Mouse (Mus musculus) left cerebral cortex, postnatal 25 days (tissue): ENCODE results near the gene Ube2m. TPM values are rescaled to one million over a fixed set of nuclear protein-coding genes. Genes with fewer than 3 reads are reported as not detected.

Source experiments
- DNase-seq, 2 experiments: peaks; one replicate each; pipeline ENCODE4 v3.0.0; 2022; ENCODE audit warnings: low spot score in 2 of 2, mixed read lengths in 1 of 2
- intact Hi-C: fragments of 180-260 bp; cut with DNase I; formaldehyde crosslinking; loops from one replicate; pipeline ENCODE4 v1.15.1; 2025
- total RNA-seq, 2 experiments: library from RNA; stranded (reverse); gene quantifications; 2 replicates each; pipeline ENCODE4 v1.2.3; 2021

Ube2m gene
- total RNA-seq, 2 experiments from 2014 or later: 219 to 237 TPM

DNA sequence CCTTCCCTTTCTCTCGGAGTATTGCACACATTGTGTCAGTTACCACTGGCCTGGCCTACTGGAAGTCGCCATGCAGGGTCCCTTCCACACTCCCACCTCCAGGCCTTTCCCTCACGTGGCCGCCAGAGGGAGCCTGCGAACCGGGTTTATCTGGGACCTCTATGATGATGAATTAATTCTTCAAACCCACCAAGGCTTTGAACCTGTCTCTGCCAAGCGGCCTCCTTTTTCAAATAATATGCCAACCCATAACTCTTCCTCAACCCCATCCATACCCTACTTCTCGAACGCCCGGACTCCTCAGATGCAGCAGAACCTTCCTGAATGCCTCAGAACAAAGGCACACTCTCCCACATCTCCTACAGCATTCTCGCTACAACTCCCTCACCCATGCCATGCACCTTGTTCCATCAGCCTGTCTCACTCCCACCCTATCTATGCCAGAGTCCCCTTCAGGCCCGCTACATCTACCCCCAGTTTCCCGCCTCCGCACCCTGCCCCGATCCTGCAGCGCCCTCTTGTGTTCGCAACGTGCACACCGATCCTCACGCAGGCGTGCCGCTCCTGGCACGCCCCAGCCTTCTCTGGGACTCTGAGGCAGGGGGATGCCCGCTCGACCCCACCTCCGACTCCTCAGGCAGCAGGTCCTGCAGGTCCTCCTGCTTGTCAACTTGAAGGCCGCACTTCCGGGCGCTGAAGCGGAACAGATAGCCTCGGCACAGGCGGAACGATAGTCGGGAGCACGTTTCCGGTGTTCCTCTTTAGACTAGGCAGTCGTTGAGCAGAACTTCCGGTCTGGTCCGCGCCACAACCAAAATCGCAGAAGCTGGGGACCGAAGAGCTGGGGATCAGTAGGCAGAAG, 28.7 kb downstream of the Ube2m start:
- intact Hi-C loops: loop anchor here (1.0 to 5.0 kb wide), 4 partner anchors 15 to 87 kb away; partner anchors contain the start of gene Rps5
- DNase-seq: peak; percentile 94 to 95

DNA sequence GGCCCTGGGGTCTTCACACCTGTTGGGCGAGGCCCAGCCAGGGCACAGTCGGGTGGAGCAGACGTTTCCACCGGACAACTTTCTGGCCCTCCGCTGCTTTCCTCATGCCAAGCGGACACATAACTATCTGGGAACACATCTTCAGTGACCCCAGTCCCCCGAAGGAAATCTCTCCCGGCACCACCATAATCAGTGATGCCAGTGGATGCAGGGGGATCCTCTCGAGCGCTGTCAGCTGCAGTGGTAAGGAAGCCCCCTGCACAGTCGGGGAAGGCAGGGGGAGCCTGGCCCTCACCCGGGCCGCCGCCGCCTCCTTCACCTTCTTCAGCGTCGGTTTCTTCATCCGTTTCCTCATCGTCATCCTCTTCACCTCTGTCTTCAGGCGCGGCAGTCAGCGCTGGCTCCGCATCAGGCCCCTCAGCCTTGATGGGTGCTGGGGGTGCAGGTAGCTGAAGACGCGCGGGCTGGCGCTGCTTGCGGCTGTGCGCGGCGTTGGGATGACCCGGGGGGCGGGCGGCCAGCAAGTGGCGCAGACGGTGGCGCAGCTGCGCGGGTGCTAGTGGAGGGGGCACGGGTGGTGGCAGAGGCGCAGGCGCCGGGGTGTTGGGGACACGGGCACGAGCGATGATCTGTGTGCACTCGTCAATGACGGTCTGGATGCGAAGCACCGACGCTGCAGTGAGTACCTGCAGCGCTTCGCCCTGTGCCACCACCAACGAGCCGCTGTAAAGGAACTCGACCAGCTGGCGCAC, 30.6 kb downstream of the Ube2m start:
- no peak for DNase-seq
- intact Hi-C loops: loop anchor here (2.0 to 5.0 kb wide), 3 partner anchors 17 to 85 kb away; partner anchors contain the start of gene Rps5

DNA sequence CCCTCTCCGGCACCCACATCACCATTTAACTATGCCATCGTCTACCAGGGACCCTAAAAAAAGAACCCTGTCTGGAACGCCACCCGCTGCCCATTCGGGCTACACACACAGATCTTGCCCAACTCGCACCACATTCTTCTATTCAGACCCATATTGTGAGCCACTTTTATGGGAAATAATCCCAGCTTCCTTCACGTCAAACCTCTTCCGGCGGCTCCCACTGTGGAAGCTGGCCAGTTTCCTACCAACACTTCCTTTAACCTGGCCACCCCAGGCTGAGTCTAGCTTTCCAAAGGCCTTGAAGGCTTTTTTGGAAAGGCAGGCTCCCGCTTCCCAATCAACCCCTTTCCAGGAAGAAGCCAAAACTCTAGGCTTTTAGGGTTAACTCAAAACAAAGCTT, 31.5 kb downstream of the Ube2m start:
- intact Hi-C loops: loop anchor here (5.0 kb wide), 1 partner anchor 84 kb away; the partner anchor contains the start of gene Rps5
- DNase-seq: no peak

DNA sequence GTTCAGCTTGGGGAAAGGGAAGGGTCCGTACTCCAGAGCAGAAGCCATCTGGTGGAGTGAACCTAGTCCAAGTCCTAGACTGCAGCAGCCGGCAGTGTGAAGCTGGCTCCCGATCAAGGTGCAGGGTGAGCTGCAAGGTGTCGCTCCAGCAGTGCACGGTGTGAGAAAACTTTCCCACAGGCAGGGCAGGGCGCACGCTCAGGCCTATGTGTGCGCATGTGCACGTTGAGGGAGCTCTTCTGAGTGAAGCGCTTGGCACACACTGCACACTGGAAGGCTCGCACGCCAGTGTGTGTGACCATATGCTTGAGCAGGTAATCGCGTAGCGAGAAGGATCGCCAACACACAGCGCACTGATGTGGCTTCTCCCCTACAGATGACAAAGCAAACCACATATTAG, 32.1 kb downstream of the Ube2m start:
- no peak for DNase-seq
- intact Hi-C loops: loop anchor here (5.0 kb wide), 1 partner anchor 84 kb away; the partner anchor contains the start of gene Rps5

DNA sequence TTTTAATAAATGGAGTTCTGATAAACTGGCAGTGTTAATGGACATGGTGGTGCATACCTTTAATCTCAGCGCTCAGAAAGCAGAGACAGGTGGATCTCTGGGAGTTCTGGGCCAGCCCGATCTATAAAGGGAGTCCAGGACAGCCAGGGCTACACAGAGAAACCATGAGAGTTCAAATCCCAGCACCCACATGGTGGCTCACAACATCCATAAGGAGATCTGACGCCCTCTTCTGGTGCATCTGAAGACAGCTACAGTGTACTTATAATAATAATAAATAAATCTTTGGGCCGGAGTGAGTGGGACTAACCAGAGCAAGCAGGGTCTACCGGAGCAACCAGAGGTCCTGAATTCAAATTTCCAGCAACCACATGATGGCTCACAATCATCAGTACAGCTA, 34.7 kb downstream of the Ube2m start:
- DNase-seq: no peak
- intact Hi-C loops: no loop called here

DNA sequence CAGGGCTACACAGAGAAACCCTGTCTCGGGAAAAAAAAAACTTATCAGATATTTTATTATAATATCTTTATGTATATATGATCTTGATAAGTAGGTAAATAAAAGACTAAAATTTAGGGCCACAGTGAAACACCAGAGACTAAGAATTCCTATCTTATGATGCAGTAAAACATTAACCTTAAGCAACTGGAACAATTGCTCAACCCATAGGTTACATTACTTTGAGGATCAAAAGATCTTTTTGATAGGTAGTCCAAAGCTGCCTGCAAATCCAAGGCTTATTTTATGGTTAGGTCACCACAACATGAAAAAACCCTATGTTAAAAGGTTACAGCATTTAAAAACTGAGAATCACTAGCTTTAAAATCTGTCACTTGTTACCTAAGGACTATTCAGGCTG, 36.5 kb downstream of the Ube2m start:
- no peak for DNase-seq
- intact Hi-C loops: no loop called here

DNA sequence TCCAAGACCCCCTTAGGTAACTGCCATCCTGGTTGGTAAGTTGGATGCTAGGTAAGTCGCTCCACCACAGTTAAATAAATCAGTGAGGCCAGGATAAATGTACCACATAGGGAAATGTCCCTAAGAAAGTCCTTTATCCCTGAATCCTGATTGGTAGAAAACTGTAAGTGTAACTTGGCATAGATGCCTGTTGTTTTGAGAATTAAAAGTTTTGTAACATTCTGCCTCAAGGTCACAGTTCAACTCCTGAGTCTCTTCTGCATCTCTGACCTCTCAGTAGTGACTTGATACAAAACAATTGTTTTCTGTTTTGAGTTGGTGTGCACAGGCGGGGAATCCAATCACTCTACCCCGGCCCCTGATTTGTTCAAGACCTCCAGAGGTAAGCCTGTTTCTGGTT, 39.2 kb downstream of the Ube2m start, which contains the start of gene Trim28:
Trim28 (plus strand) TSS at position 264 of the 400 bp plus-strand sequence.
- intact Hi-C loops: no loop called here
- no peak for DNase-seq

DNA sequence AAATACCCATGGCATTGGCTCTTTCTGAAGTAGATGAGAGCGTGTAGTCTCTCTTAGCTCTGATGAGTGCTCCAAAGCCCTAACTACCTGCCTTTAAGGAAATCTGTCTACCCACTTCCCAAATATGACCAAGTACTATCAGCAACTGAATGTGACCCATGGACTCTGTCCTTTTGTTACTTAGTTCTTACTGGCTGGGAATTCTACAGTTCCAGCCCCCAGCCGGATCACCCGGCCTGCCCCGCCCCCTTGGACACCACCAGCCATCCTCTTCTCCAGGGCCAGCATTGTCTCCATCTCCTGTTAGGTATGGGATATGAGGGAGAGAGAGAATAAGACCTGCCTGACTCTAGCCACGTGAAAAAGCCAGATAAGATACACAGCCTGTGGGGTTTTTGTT, 40.0 kb downstream of the Ube2m start, which contains the start of gene Slc27a5:
Slc27a5 (minus strand) TSS at position 140 of the 400 bp plus-strand sequence.
- intact Hi-C loops: no loop called here
- DNase-seq: no peak

DNA sequence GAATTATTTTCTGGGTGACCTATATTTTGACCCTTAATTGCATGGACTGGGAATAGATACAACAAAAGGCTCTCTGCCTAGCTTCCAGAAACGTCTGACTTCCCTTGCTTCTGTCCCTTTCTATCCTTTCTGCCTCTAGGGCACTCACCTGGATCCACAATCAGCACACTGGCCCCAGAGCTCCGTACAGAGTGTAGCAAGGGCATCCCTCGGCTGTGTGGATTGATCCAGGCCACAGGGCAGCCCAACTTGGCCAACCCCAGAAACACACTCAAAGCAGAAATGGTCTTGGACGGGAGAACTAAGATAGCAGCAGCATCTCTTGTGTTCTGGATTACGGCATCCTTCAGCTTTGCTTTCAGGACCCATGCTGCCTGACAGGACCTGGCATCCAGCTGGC, 40.8 kb downstream of the Ube2m start:
- no peak for DNase-seq
- intact Hi-C loops: no loop called here

DNA sequence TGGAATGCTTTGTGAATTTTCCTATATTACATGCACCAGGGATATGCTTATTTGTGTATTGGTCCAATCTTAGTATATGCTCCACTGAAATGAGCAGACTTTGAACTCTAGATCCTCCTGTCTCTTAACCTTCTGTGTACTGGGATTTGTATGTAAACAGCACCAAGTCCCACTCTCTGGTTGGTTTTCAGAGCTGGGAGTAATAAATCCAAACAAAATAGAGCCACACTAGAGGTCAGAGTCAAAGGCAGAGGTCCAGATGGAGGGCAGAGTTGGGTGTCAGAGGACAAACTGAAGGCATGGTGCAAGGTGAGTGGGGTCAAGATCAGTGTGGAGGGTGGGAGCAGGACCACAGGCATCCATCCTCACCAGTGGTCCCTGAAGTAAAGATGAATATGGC, 42.2 kb downstream of the Ube2m start:
- intact Hi-C loops: no loop called here
- DNase-seq: no peak

DNA sequence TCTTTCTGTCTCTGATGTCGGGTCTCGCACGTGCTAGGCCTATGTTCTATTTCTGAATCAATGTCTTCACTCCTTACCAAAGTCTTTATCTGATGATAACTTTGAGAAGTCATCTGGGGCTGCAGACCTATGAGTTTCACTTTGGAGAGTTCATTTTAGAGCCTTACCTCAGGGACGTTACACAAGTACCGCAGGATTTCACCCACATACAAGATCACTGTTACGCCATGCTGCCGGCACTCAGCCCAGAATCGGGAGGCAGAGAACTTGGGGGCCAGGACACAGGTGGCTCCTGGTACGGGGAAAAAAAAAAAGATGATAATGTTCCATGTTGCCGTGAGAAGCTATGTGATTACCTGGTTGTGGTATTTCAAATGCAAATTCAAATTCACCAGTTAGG, 44.9 kb downstream of the Ube2m start:
- DNase-seq: no peak
- intact Hi-C loops: no loop called here

DNA sequence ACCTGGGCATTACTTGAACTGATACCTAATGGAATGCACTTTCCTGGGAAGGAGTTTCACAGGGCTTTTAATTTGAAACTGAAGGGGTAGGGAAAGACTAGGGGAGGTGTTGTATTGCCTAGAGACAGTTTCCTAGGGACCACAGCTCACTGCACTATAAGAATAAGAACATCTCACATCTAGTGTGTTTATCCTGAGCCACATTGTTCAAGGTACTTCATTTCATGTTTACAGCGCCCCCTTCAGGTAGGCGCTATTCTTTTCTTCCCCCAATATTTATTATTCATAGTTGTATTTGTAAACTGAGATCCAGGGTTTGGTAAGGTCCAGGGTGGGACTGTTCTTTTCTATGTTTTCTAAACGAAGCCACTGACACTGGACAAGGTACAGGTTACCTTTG, 45.9 kb downstream of the Ube2m start:
- DNase-seq: no peak
- intact Hi-C loops: no loop called here

DNA sequence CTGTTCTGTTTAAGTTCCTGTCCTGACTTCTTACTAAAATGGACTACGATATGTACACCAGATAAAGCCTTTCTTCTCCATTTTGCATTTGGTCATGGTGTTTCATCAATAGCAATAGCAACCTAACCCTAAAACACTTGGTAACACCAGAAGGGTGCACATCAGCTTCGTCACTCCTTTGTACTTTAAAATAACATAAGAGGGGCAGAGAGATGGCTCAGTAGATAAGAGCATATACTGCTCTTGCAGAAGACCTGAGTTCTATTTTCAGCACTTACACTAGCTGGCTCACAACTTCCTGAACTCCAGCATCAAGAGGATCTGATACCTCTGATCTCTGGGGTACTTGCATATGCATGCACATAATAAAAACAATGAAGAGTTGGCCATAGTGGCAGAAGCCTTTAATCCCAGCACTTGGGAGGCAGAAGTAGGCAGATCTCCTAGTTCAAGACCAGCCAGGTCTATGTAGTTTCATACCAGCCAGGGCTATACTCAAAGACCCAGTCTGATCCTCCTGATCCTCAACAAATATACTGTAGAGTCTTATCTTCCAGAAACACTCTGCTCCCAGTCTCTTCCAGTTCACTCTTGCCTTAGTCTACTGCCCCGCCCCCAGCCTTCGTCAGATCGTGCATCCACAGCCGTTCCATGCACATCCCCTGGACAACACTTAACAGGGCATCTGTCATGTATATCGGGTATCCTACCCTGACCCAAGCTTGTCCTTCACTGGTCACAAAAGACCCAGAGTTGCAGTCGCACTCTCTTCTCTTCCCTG, 50.5 kb downstream of the Ube2m start:
- intact Hi-C loops: no loop called here
- DNase-seq: no peak

DNA sequence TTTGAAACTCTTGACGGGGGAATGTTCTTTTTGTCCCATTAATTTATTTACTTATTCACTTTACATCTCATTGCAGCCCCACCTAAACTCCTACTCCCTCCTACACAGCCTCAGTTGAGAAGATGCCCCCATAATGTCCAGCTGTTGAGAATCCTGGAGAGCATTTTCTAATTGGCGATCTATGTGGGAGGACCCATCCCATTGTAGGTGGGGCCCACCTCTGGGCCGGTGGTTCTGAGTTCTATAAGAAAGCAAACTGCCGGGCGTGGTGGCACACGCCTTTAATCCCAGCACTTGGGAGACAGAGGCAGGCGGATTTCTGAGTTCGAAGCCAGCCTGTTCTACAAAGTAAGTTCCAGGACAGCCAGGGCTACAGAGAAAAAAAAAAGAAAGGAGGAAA, 51.2 kb downstream of the Ube2m start:
- no peak for DNase-seq

DNA sequence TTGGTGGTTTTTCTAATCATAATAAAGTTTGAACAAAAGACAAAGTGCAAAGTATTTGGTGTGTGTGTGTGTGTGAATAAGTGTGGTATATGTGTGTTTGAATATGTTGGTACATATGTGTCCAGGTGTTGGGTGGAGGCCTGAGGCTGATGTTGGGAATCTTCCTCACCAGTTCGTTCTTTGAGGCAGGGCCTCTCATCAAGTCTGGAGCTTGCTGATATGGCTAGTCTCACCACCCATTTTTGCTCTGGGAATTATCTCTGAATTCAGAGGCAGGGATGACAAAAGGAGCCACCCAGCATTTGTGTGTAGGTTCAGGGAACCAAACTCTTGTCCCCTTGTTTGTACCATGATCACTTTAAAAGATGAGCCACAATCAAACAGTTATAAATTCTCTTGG, 52.4 kb downstream of the Ube2m start:
- DNase-seq: no peak

More for the DNA sequence above, 51.2 kb downstream of the Ube2m start:
- intact Hi-C loops: no loop called here

More for the DNA sequence above, 52.4 kb downstream of the Ube2m start:
- intact Hi-C loops: no loop called here

Other genes starting within 250 kb of the Ube2m start
- gene Zscan18, start 234.6 kb downstream of the Ube2m start, total RNA-seq: 10 to 100 TPM; 16.7 to 18.6 TPM
- gene Zfp329, start 219.4 kb downstream of the Ube2m start, total RNA-seq: 10 to 100 TPM; 22.5 to 23.9 TPM
- gene Zfp110, start 203.5 kb downstream of the Ube2m start, total RNA-seq: 10 to 100 TPM; 10.1 to 10.7 TPM
- 1 to 10 TPM; 6.9 to 7.4 TPM for gene Zfp128, start 157.1 kb downstream of the Ube2m start, total RNA-seq
- 10 to 100 TPM; 13.0 to 16.9 TPM for gene Zscan22, start 140.5 kb downstream of the Ube2m start, total RNA-seq
- 100 to 1,000 TPM; 339 to 352 TPM for gene Rps5, start 116.0 kb downstream of the Ube2m start, total RNA-seq
- gene Rnf225, start 110.9 kb downstream of the Ube2m start, total RNA-seq: under 1 TPM; 0.78 to 0.94 TPM
- 10 to 100 TPM; 10.3 to 11.9 TPM for gene Zfp324, start 72.4 kb downstream of the Ube2m start, total RNA-seq
- 1 to 10 TPM; 7.6 to 9.0 TPM for gene Zfp446, start 60.4 kb downstream of the Ube2m start, total RNA-seq
- not detected for gene Slc27a5, start 40.1 kb downstream of the Ube2m start, total RNA-seq
- gene Trim28, start 39.2 kb downstream of the Ube2m start, total RNA-seq: 100 to 1,000 TPM; 210 to 221 TPM
- gene Zbtb45, start 28.2 kb downstream of the Ube2m start, total RNA-seq: 10 to 100 TPM; 34.4 to 37.1 TPM
- gene Chmp2a, start 3.5 kb downstream of the Ube2m start, total RNA-seq: 100 to 1,000 TPM; 127 to 131 TPM
- 10 to 100 TPM; 13.7 to 14.9 TPM for gene Mzf1, start 16.5 kb upstream of the Ube2m start, total RNA-seq
- not detected for gene Vmn1r85, start 56.9 kb upstream of the Ube2m start, total RNA-seq
- gene Vmn1r86, start 81.6 kb upstream of the Ube2m start, total RNA-seq: not detected
- not detected for gene Vmn1r87, start 101.9 kb upstream of the Ube2m start, total RNA-seq
- gene Vmn1r88, start 121.3 kb upstream of the Ube2m start, total RNA-seq: under 1 TPM; 0.16 to 0.25 TPM
- not detected for gene Vmn1r89, start 174.7 kb upstream of the Ube2m start, total RNA-seq
- 1 to 10 TPM; 7.6 to 7.9 TPM for gene Lig1, start 239.0 kb upstream of the Ube2m start, total RNA-seq
- gene Zswim9, start 240.4 kb upstream of the Ube2m start, total RNA-seq: 10 to 100 TPM; 14.0 to 15.5 TPM